Mouse (Mus musculus): ENCODE measurements around the gene Arpc2.

GRCm38 (mm10) chr1:74235938-74236589 is at the start of gene Arpc2:
- no peak for TF ChIP-seq CTCF (conservative IDR thresholded peaks at IDR 0.05; ENCODE audit: low read length)
- TF ChIP-seq NANOG (IDR thresholded peaks at IDR 0.05; ENCODE audit: borderline replicate concordance, low read length) = no peak
- TF ChIP-seq POU5F1 (IDR thresholded peaks at IDR 0.05; ENCODE audit: borderline replicate concordance, low read length) = no peak
